Mouse (Mus musculus) liver, postnatal 0 days (tissue): ENCODE measurements around the gene Tldc1.

Experiments used
- CTCF ChIP-seq: sonication (generic); IDR thresholded peaks from 2 replicates; pipeline ENCODE4 v1.5.1; 2016; ENCODE audit warnings: antibody characterized with exemption, low read depth
- EP300 ChIP-seq: IDR thresholded peaks from 2 replicates; pipeline ENCODE4 v1.6.1; 2016; ENCODE audit warnings: antibody characterized with exemption, low read depth, mild to moderate bottlenecking

DNA sequence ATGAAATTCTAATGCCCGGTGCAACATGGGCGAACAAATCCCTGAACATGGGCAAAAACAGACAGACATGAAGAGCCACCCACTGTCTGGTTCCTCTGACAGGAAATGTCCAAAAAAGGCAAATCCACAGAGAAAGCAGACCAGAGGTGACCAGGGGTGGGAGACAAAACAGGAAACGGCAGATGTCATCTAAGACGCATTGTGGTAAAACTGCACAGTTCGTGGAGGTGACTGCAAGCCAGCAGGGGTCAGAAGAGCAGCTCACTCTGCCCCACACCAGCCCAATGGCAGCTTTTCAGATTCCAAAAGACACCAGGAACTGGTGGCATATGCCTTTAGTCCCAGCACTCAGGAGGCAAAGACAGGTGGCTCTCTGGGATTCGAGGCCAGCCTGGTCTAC, 33.7 kb upstream of the Tldc1 start:
- peak; percentile 68 for TF ChIP-seq CTCF
- no peak for TF ChIP-seq EP300
